Mouse (Mus musculus): Measurements from ENCODE around the gene Mov10l1.

DNA sequence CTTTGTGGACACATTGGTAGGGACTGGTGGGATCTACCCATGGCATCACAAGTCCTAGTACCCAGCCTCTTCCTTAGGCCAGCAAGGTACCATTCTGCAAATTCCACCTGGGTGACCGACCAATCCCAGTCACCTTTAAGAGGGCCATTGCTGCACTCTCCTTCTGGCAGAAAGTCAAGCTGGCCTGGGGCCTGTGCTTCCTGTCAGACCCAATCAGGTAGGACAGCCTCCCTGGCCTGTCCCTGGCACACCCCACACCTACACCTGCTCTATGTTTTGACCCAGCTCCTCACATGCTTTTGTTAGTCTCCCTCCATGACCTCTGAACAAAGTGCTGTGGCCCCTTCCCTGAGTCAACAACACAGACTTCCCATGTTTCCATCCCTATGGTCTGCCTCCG lies 102.1 kb downstream of the Mov10l1 start:
- TF ChIP-seq POLR2A (IDR thresholded peaks at IDR 0.05; ENCODE audit: extremely low read depth, insufficient read depth, low read length) (no peak), CTCF (IDR thresholded peaks at IDR 0.05; ENCODE audit: extremely low read depth, insufficient read depth, low read length) (no peak)
